Mouse (Mus musculus) activated CD4-positive, CD25-positive, alpha-beta regulatory T cell, adult 4 months (primary cell): ENCODE measurements at regions not wholly inside any gene's neighbourhood (a gene's known extent, or its start where the extent isn't known, plus 50 kb on each side); places are given as distances from the start of the nearest gene placed in this dataset.

Source experiments
- ATAC-seq: one replicate; pipeline ENCODE4 v1.8.0; 2017

GRCm38 (mm10) chr16:51315608-51316007 is 715.4 kb upstream of the Cblb start:
- ATAC-seq: peak; percentile 85

DNA sequence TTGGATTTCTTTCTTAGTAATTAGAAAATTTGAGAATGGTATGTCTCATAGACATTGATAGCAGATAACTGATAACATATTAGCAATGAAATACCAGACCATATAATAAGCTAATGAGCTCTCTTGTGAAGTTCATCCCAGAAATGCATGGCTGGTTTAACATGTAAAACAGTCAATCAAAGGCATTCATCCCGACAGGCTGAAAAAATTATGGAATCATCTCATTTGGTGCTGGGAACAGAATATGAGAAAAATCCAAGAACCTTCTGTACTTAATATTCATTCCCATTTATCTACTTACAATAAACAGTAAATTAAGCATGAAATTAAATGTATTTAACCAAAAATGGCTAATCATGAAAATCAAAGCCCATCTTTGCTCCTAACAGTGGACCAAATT is 698.8 kb upstream of the Cblb start:
- ATAC-seq: no peak

DNA sequence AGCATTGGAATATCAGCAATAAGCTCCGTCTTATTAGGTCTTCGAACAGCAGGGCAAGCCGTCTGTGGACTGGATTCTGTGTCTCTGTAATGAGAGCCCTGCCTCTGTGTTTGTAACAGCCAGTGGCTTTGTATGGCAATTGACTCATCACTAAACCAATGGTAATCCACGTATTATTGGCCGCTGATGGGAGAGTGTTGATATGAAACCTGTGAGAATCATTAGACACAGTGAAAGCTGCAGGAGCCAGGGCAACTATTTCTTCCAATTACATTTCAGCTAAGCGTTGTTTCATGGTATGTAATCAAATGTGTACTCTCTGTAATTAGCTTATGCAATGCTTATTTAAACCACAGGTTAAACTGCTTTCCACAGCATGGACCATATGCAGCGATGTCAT is 696.1 kb upstream of the Cblb start:
- ATAC-seq: no peak

DNA sequence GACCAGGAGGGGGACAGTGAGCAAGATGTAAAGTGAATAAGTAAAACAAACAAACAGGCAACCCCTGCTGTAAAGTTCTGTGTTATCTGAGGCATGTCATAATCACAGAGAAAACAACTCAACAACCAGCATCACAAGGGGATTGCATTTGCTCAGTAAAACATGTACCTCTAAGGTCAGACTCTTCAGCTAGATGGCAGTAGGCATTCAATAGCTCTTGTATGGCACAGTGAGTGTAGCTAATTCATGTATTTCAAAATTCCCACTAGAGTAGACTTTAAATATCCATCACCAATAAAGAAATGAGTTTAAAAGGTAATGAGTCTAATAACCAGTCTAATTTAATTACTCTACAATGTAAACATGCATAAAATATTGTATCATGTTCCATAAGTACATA is 683.9 kb upstream of the Cblb start:
- no peak for ATAC-seq

- no peak for ATAC-seq
These were observed 678.9 kb upstream of the Cblb start for GRCm38 (mm10) chr16:51352151-51352550.

DNA sequence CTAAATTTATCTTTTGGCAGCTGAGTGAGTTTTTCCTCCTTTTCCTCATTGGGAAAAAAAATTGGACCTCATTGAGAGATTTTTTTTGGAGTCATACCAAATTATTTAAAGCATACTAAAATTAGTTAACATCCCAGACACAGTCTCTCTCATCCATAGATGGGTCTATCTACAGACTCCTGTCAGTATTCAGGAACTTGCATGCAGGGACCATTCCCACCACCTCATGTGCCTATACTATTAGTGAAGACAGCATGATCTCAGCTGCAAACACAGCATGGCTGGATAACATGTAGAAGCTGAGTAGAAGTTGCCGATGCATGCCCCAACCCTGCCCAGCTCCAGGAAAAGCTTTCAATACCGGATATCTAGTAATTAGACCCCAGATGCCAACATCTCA is 677.2 kb upstream of the Cblb start:
- no peak for ATAC-seq

DNA sequence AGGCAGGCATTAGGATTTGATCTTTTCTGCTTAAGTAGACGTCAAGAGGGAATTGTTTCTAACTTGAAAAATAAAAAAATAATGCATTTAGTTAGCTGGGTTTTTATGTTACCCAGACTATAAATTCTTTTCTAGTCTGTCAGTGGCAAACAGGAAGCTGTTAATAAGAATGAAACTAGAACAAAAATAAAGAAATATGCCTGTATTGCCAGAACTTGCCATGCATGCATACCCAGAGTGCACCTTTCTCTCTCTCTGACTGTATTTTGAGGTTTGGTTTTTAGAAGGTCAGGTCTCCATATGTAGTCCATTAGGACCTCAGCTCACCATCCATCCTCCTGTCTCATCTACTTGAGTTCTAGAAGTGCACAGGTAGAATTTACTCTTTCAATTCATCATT is 661.0 kb upstream of the Cblb start:
- ATAC-seq: peak; percentile 54

DNA sequence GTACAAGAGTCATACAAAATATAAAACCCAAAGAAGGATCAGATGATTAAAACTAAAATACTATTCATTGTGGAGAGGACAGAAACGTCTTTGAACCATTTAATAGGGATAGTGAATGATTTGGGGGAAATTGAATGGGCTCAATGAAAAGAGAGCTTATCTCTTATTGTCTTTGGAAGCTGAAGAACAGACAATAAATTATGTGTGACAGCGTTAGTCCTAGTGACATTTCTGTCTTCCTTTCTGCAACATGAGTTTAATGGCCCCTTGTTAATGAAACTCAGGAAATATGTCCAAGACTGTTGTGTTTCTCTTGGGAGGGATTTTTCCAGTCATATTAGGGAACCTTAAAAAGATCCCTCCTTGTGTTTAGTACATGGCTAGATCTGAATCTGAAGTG is 644.6 kb upstream of the Cblb start:
- no peak for ATAC-seq

- ATAC-seq: no peak
These were observed 643.5 kb upstream of the Cblb start for GRCm38 (mm10) chr16:51387498-51387897.

GRCm38 (mm10) chr16:51393871-51394270 is 637.2 kb upstream of the Cblb start:
- ATAC-seq: peak; percentile 63
